Mouse (Mus musculus): ENCODE measurements around the gene Zfp292.

The Zfp292 gene

DNA sequence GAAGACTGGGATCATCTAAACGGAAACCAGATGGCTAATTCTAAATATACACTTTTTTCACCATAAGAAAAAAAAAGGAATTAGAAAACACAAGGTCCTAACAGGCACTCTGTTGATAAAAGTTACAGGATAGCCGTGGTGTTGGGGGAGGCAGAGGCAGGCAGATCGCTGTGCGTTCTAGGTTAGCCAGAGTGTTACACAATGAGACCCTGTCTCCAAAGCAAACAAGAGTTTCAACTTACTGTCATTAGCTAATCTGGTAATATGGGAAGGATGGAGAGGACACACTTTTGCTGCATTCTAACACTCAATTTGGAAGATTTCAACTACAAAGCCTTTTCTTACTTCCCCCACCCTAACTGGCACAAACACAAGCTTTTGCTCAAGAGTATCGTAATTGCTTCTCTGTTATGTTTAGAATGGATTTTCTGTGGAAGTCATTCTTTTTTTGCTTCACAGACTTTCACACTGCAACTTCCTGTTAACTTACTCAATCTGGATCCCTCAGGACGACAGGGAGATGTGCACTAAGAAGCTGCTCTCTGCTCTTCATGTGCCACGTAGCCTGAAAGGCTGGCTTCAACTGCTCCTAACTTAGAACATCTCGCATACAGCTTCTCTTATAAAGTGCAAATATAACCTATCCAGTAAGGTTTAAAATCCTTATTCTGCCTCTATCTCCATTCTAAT, 85.3 kb downstream of the Zfp292 start:
- DNase-seq (ENCODE audit: low spot score) = no peak

DNA sequence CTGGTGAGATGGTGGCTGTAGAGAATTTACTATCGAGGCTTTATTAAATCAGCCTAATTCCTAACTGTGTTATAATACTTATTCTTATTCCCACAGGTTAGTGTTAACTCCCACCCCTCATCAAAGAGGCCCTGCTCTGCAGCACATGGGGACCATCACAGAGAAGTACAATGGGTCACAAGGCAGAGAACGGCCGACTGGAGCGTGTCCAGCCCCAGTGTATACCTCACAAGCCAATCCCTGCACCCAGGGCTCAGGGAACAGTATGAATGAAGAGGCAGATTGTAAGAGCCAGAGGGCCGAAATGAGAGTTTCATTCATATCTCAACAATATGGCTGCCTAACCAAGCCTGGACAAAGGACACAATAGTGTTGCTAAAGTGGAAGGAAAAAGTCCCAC, 86.5 kb downstream of the Zfp292 start:
- no peak for DNase-seq (ENCODE audit: low spot score)

DNA sequence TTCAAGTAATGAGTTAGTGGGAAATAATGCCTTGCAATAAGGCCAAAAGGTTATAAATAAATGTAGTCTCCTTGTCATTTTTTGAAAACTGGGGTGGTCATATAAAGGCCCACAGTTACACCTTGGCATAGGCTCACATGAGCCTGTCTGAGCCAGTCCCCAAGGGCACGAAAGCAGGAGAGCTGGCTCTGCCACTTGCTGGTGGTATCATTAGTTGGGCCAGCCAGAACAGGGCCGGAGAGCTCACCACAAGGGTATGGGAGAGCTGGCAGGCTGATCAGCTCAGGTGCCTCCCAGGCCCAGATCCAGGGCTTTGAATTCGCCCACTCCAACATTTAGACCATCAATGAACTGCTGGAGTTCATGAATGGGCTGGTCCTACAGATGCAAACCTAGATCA, 96.3 kb downstream of the Zfp292 start:
- DNase-seq (ENCODE audit: low spot score) = no peak

DNA sequence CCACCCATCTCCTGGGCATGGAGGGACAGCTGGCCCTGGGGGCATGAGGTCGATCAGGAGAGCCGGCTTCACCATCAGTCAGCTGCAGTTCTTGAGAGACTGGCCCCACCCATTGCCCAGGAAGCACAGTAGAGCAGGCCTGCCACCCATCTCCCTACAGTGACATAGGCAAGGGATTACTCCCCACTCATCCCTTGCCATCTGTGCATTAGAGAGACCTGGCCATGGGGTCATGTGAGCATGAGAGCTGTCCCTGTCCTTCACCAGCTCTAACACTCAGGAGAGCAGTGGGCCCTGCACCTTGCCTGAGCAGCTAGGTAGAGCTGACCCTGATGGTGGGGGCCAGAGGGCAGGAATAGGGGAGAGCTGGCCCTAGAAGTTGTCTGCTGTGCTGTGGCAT, 97.1 kb downstream of the Zfp292 start:
- DNase-seq (ENCODE audit: low spot score) = no peak

DNA sequence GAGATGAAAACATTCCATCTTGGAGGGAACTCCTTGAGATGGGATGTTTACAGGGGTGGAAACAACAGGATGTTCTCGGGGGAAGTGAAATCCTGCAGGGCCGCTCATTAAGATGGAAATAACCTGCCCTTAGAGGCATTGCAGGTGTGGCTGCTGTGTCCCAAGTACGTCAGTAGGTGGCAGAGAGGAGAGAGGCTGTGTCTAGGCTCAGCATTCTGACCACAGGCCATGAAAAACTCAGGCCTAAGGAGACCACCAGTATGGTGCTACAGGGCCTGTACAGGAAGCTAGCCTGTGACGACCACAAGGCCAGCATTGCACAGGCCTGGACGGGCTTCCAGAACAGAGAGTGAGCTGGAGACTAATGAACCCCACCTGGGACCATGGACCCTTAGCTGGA, 97.9 kb downstream of the Zfp292 start:
- DNase-seq (ENCODE audit: low spot score) = no peak

DNA sequence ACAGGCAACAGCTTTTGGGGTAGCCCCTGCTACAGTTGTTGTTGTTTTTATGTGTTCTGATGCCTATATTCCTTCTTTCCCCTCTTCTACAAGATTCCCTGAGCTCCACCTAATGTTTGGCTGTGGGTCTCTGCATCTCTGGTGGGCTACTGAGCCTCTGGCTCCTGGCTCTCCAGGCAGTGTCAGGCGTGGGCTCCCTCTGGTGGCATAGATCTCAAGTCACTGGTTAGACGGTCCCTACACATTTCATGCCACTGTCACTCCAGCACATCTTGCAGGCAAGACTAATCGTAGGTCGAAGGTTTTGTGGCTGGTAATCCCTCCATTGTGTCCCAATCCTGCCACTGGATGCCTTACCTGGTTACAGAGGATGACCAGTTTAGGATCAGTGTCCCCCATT, 100.0 kb downstream of the Zfp292 start:
- no peak for DNase-seq (ENCODE audit: low spot score)

DNA sequence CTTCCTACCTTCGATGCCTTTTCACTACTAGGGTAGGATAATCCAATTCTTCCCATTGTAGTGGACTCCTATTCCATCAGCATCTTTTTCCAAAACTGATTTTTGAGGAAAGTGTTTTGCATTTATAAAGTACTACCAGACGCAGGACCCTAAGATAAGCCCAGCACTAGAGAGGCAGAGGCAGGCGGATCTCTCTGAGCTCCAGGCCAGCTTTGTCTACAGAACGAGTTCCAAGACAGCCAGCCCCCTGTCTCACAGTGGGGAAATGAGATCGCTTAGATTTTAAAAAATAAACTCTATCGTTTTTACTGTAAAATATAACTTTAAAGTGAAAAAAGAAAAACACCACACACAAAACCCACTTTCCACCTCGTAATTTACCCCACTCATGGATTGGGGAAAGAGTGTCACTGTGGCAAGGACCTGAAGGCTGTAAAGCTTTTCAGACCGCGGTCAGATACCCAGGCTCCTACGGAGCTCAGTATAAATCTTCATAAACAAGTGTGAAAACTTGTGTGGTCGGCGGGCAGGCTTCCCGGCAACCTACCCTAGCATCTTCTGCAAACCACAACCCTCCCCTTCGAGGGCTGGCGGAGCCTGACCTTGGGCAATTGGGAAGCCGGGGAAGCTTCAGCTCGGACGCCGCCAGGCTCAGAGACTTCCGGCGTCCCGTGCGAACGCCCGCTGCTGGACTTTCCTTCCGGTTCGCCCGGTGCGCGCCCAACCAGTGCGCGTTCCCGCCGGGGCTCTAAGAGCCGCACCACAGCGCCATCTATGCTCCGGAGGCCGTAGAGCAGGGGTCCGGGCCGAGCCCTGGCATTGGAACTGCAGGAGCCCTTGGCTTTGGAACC, 104.9 kb downstream of the Zfp292 start, which contains the start of gene Smim8:
TSS of gene Smim8 (minus strand) at position 747 of the 851 bp plus-strand sequence.
- peak; percentile 94 for DNase-seq (ENCODE audit: low spot score)

DNA sequence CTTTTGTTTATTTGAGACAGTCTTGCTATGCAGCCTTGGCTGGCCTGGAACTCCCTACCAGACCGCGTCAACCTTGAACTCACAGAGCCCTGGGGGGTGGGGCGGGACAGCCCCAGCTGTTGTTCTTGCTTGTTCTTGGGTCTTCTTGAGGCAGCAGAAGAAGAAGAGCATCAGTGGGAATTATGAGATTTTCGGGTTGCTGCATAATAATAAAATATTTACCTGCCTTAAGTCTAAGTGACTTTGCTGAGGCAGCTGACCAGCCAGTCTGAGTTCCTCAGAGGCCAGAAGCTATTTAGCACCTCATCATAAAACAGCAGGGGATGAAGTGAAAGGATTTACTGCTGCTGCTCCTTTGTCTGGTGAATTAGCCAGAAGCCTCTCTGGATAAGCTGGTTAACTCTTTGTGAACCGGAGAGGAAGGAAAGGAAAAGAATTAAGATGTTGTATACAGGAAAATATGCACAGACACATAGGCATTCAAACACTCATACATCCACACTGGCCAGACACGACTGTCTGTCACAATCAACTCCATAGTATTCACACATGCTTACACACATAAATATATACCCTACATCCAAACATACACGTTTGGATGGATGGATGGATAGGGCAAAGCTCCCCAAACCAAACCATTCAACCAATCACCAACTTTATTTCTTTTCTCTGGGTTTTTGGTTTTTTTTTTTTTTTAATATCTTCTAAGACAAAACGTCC, 110.9 kb downstream of the Zfp292 start:
- DNase-seq (ENCODE audit: low spot score) = no peak

DNA sequence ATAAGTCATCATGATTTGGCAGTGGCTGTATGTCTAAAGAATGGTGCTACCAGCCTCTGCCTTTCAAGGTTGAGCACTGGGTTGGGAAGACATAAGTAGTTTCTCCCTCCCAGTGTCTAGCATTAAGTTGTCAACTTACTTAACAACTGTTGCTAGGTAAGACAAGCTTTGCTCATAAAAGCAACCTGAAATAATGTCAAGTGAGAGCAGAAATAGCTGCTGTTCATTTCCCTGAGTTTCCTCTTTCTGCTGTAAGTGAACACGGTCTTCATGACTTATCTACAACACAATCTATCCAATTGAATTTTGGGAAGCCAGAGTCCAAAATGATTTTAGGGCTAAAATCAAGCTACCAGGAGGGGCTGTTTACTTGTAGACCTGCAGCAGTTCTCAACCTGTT, 126.6 kb downstream of the Zfp292 start, which contains the start of gene Gm136:
TSS of gene Gm136 (minus strand) at position 101 of the 400 bp plus-strand sequence.
- DNase-seq (ENCODE audit: low spot score) = no peak
